Mouse (Mus musculus) fat pad, adult 2 months (tissue): ENCODE data around the gene Ggps1.
A peak's percentile ranks its signal among the peaks of the same experiment; 100 is the strongest.
"Not testable (repeated sequence)": the region's sequence is repeated elsewhere in the genome, so short reads cannot be mapped to it uniquely, and the experiment has no call there.

ENCODE experiments used
- DNase-seq: peaks from one replicate; pipeline ENCODE4 v3.0.0-alpha.2; 2011; ENCODE audit warnings: low read depth, low spot score; ENCODE audit errors: extremely low read depth

The Ggps1 gene

GRCm38 (mm10) chr13:14039292-14039965 lies 23.9 kb downstream of the Ggps1 start, which contains the start of gene Tbce:
Gene Tbce (minus strand): TSS chr13:14039638.
- no peak for DNase-seq

DNA sequence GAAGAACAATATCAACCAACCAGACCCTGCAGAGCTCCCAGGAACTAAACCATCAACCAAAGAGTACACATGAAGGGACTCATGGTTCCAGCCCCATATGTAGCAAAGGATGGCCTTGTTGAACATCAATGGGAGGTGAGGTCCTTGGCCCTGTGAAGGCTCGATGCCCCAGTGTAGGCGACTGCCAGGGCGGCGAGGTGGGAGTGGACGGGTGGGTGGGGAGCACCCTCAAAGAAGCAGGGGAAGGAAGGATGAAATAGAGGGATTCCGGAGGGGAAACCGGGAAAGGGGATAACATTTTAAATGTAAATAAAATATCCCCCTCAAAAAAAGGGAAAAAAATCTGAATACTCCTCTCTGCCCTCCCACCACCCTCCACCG lies 24.4 kb downstream of the Ggps1 start:
- no peak for DNase-seq

DNA sequence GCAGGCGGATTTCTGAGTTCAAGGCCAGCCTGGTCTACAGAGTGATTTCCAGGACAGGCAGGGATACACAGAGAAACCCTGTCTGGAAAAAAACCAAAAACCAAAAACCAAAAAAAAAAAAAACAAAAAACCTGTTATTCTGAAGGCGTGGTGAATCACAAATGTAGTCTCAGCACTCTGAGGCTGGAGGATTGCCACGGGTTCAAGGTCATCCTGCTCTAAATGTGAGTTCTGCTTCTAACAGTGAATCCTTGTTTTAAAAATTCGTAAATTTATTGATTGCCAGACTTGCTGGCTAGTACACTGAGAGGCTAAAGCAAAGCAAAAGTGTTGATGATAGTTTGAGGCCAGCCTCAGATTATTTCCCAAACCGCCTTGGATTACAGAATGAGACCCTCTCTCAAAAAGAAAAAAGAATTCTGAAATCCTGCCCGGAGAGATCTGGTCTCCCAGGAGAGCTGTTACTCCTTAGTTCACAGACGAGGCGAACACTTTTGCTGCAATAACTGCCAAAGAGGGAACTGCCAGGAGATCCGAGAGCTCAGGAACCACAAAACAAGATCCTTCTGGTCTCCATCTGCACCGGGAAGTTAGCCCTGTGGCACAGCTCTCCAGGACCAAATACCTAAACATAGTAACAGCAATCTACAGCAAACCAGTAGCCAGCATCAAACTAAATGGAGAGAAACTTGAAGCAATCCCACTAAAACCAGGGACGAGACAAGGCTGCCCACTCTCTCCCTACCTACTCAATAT lies 27.2 kb downstream of the Ggps1 start:
- no peak for DNase-seq

DNA sequence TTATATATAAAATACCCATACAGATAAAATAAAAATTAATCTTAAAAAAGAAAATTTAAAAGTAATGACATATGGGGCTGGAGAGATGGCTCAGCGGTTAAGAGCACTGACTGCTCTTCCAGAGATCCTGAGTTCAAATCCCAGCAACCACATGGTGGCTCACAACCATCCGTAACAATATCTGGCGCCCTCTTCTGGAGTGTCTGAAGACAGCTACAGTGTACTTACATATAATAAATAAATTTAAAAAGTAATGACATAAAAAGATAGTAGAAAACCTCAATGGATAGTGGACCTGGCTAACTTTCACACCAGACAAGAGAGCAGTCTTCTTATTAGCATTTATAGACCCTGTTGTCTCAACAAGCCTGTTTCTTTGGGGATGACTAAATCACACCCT lies 27.9 kb downstream of the Ggps1 start:
- not testable (repeated sequence) for DNase-seq

DNA sequence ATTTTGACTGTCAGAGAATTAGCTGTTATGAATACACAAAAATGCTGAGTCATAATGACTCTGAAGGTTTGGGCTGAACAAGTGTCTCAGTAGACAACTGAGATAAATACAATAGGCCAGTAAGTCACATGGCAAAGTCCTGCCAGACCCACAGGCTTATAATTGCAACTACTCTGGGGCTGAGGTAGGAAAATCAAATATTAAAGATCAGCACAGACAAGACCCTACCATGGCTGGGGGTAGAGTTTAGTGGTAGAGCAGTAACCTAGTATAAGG lies 29.3 kb downstream of the Ggps1 start:
- no peak for DNase-seq

DNA sequence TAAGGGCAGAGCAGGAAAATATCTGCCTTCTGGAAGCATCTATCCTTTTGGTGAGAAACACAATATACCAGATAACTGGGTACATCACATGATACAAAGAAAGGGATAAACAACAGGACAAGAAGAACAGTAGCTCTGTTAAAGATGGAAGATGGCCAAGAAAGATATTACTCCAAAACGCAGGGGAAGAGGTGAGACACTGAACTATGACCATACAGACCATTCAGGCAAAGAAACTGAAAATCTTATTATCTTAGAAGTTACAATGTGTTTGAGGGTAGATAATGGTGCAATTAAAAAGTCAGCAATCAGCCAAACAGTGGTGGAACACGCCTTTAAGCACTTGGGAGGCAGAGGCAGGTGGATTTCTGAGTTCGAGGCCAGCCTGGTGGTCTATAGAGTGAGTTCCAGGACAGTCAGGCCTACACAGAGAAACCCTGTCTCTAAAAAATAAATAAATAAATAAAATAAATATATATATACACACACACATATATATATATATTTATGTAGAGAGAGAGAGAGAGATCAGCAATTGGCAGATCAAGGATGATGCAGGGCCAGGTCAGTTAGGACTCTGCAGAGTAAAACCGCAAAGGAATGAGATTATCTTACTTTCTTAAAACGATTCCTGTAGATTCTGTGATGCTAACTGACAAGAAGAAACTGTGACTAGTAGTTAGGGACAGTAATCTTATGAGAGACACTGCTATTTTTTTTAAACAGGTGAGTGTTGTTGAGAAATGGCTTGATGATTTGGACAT lies 29.8 kb downstream of the Ggps1 start:
- no peak for DNase-seq

- no peak for DNase-seq
Measured at GRCm38 (mm10) chr13:14026154-14026820, 37.0 kb downstream of the Ggps1 start.

GRCm38 (mm10) chr13:14025554-14025953 lies 37.7 kb downstream of the Ggps1 start:
- no peak for DNase-seq

DNA sequence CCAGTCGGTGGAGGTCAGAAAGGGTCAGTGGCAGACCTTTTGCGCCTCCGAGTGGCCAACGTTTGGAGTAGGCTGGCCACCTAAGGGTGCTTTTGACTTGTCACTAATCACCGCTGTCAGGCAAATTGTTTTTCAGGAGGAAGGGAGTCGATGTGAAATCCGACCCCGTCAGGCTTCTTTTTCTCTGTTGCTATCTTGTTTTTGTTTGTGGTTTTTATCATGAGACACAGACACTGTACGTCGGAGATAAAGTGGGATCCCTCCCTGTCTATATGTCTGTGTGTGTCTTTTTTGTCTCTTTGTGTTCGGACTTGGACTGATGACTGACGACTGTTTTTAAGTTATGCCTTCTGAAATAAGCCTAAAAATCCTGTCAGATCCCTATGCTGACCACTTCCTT lies 41.9 kb downstream of the Ggps1 start:
- DNase-seq, result not testable (repeated sequence)

DNA sequence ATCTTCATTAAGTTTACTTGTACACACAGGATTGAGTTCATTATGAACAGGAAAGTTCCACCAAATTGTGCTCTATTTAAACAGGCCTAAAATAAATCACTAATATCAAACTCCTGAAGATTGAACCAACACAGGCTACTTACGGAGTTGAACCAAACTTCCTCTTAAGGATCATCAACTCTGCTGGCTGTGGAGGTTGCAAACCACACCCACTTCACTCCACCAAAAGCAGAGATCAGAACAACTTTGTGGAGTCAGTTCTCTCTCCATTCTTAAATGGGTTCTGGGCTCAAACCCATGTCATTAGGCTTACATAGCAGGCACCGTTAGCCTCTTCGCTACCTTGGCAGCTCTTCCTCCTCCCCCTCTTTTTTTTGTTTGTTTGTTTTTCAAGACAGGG lies 44.4 kb downstream of the Ggps1 start:
- DNase-seq, result no peak

DNA sequence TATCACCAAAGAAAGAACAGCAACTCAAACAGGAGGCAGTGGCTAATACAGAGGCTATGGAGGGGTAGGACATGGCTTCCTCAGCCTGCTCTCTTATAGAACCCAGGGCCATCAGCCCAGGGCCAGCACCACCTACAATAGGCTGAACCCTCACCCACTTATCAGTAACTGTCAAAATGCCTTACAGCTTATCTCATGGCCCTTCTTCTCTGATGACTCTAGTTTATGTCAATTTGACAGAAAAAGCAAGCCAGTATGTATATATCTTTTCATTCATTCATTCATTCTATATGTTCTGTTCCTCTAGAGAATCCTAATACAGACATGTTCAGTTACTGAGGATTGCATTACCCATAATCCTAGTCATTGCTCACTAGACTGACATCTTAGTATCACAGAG lies 45.0 kb downstream of the Ggps1 start:
- no peak for DNase-seq

DNA sequence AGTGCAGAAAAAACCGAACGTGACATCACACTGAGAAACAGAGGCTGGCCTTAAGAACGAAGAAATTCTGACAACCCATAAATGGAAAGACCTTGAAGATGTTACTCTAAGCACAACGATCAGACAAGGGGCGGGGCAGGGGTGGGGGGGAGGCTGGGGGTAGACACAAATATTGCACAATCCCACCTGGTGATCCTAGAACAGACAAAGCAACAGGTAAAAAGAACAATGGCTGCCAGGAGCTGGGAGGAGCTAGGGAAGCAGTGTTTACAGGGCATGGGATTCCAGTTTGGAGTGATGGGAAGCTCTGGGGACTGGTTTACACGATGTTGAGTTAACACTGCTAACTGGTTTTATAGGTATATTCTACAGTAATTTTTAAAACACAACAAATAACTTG lies 47.7 kb downstream of the Ggps1 start:
- DNase-seq, result no peak

DNA sequence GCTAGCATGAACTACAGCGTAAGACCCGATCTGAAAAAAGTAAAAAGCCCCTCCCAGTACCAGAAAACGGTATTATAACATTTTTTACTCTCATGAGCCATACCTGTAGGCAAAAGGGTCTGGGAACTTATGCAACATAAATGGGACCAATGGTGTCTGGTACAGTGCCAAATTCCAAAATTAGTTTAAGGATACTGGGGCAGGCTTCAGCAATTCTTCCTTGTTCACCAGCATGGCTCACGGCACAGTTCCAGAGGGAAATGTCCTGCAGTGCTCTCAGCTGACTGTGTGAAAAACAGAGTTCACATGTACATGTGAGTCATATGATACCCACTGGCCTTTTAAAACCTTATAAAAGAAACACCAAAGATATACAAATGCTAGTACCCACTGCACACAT lies 48.7 kb downstream of the Ggps1 start:
- DNase-seq, result no peak

DNA sequence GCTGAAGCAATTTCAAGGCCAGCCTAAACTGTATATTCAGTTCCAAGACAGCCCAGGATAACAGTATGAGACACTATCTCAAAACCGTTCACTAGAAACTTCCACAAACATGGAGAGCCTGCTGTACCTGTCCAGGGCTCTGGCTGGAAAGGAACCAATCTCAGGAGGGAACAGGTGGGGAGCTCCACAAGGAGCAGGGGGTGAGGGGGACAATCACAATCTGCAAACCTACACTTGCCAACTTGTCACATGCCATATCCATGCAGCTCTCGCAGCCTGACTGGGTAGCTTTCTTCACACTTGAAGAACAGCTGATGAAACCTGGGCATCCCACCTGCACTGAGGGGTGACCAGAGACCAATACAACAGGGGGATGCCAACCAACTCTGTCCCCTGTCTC lies 49.3 kb downstream of the Ggps1 start:
- no peak for DNase-seq

- DNase-seq, result no peak
Measured at GRCm38 (mm10) chr13:14011454-14011995, 51.8 kb downstream of the Ggps1 start.

GRCm38 (mm10) chr13:14006056-14006455 lies 57.2 kb downstream of the Ggps1 start:
- no peak for DNase-seq

DNA sequence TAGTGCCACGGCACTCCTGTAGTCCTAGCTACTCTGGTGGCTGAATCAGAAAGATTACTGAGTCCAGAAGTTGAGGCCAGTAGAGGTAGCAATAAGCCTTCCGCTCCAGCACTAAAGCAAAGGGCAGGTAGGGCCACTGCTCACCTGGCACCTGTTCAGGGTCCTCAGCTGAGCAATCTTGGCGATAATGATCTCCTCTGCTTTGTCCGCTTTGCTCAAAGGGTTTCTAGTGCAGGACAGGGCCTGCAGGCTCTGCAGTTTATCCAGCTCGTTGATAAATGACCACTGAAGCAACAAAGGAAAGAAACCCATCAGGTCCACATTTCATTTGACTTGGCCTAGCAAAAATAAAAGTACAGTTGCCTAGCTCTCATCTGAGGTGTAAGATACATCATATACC lies 58.3 kb downstream of the Ggps1 start:
- peak; percentile 74 for DNase-seq

- DNase-seq, result peak; percentile 46
Measured at GRCm38 (mm10) chr13:14004086-14004485, 59.2 kb downstream of the Ggps1 start.

DNA sequence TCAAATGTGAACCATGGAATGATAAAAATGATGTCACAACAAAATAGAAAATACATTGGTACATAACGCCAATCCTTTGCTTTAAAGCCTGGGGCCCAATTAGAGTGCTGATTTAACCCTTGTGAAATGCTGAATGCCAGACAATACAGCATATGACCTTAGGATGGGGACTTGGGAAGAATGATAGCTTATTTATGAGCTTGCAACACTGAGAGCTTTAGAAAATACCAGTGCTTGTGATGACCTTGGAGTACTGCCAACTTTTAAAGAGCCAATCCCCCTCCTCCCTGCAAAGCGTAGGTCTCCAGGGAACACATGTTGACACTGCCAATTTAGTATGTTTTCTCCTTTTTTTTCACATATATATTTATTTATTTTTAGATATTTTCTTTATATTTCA lies 60.6 kb downstream of the Ggps1 start:
- no peak for DNase-seq
